Mouse (Mus musculus) kidney, postnatal 25 days (tissue): ENCODE measurements around the gene Cdc42se2.

ENCODE experiments used
- DNase-seq, 2 experiments: peaks; one replicate each; pipeline ENCODE4 v3.0.0; 2021; ENCODE audit warnings: mixed read lengths in 2 of 2

Cdc42se2 gene

GRCm38 (mm10) chr11:54791458-54791857, 4.0 kb upstream of the Cdc42se2 start:
- no peak for DNase-seq

GRCm38 (mm10) chr11:54786858-54787487, 502 bp downstream of the Cdc42se2 start:
- DNase-seq: peak; percentile 63 to 77

DNA sequence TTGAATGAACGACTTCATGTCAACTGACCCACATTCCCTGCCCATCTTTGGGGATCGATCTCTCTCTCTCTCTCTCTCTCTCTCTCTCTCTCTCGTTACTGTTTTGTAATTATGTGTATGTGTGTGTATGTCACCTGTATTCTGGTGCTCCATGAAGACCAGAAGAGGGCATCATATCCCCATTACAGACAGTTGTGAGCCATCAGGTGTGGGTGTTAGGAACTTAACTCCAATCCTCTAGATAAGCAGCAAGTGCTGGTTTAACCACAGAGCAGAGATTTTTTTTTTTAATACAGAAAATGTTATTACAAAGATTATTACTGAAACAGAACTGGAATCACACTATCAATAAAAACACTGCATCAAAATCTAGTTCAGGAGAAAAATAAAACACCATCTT, 1.9 kb downstream of the Cdc42se2 start:
- no peak for DNase-seq

GRCm38 (mm10) chr11:54784436-54784835, 3.0 kb downstream of the Cdc42se2 start:
- DNase-seq: no peak

DNA sequence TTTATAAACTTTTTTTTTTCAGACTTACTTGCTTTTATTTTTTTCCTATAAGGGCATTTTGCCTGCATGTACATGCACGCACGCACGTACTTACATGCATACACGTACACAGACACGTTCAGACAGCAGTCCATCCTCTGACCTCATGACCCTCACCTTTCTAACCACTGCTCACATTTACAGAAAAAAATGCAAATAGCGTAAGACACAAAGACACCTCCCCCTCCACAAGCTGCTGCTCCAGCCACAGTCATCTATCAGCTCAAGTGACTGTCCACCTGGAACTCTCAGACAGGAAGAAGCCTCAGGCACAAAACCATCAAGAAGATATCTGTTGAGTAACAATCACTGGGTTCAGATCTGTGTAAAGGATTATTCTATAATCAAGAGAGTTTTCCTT, 5.2 kb downstream of the Cdc42se2 start:
- DNase-seq: no peak

GRCm38 (mm10) chr11:54779946-54780345, 7.5 kb downstream of the Cdc42se2 start:
- no peak for DNase-seq

- DNase-seq: peak; percentile 18 to 49
Measured at GRCm38 (mm10) chr11:54778131-54778844, 9.2 kb downstream of the Cdc42se2 start.

GRCm38 (mm10) chr11:54777387-54778130, 9.9 kb downstream of the Cdc42se2 start:
- DNase-seq: no peak

DNA sequence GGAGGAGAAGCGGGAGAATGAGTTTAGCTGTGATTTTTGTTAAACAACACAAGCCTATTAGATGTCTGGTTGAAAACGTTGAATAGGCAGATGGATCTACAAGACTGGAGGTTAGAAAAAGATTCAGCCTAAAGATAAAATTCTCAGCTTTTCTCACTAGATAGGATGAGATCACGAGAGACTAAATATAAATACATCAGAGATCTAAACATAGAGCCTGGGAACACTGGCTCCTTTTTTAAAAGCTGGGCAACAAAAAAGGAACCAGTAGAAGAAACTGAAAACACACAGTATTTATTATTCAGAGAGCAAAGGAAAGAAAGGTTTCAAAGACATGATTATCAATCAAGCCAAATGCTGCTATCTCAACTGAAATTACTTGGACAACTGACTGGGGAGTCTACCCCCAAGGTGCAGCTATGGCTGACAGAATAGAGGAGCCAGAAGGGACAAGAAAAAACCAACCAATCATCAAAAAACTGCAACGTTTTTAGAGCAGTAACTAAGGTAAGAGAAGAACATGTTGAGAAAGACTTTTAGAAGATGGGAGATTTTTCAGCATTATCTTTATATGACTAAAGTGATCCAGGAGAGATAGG, 10.6 kb downstream of the Cdc42se2 start:
- DNase-seq: no peak

- DNase-seq: no peak
Measured at GRCm38 (mm10) chr11:54776367-54776701, 11.1 kb downstream of the Cdc42se2 start.

DNA sequence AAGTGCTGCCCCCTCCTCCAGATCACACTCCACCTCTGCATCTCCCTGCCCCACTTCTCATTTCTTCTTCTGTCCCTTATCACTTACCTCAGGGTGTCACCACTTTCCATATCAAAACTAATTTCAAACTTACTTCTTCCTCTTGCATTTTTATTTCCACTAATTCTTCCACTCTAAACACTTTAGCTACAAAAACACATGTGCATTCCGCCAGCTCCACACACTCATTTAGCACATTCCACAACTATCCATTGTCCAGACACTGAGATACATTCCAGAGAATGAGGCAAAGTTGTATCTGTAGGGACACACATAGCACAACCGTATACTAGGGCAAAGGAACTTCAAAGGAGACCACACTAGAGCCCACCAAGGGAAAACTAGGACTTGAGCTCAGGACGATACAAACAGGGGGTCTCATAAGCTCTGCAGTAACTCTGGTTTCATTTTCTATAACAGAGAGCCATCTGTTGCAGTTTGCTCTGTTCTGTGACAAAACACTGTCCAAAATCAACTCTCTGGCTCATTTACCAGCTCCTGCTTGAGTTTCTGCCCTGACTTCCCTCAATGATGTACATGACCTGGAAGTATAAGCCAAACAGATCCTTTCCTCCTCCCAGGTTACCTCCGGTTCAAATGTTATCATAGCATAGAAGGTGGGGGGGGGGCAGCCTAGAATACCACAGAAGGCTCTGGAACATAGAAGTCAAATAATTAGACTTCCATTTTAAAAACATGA, 11.7 kb downstream of the Cdc42se2 start:
- DNase-seq: no peak

GRCm38 (mm10) chr11:54774282-54775078, 13.0 kb downstream of the Cdc42se2 start:
- DNase-seq: no peak

DNA sequence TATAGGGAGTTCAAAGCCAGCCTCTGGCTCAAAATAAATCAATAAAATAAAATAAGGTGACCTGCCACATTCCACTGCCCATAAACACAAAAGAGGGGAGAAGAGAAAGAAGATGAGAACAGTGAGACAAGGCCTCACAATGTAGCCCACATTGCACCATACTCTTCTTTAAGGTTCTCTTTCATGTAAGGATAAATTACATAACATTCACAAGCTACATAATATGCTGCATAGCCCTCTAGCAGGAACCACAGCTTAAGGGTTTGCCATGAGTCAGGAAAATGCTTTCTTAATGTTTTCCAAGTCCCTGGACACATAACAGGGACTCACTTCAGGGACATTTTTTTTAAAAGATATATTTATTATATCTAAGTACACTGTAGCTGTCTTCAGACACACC, 15.9 kb downstream of the Cdc42se2 start:
- no peak for DNase-seq

GRCm38 (mm10) chr11:54769843-54770242, 17.6 kb downstream of the Cdc42se2 start:
- DNase-seq: no peak

GRCm38 (mm10) chr11:54768116-54768690, 19.3 kb downstream of the Cdc42se2 start:
- DNase-seq: no peak

DNA sequence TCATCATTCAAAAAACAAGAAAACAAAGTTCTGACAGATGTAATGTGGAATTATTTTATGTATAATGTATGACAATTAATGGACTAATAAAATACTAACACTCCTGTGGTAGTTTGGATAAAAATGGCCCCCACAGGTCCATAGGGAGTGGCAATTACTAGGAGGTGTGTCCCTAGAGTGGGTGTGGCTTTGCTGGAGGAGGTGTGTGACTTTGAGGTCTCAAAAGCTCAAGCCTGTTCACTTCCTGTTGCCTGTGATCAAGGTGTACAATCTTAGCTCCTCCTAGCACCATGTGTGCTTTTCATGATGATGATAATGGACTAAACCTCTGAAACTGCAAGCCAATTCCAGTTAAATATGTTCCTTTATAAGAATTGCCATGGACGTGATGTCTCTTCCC, 22.7 kb downstream of the Cdc42se2 start:
- DNase-seq: no peak

- no peak for DNase-seq
Measured at GRCm38 (mm10) chr11:54764026-54764425, 23.4 kb downstream of the Cdc42se2 start.

DNA sequence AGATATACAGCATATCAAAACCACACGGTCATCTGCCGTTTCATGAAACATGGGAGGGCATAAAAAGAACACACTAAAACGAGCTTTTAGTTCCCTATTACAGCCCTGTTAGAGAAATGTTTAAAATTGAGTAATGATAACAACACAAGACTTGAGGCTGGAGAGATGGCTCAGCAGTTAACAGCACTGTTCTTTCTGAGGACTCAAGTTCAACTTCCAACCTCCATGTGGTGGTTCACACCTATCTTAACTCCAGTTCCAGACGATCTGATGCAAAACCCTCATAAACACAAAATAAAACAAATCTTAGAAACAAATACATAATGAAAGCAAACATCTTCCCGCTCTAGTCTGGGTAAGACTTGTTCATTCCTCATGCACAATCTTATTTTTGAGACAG, 24.7 kb downstream of the Cdc42se2 start:
- DNase-seq: no peak

DNA sequence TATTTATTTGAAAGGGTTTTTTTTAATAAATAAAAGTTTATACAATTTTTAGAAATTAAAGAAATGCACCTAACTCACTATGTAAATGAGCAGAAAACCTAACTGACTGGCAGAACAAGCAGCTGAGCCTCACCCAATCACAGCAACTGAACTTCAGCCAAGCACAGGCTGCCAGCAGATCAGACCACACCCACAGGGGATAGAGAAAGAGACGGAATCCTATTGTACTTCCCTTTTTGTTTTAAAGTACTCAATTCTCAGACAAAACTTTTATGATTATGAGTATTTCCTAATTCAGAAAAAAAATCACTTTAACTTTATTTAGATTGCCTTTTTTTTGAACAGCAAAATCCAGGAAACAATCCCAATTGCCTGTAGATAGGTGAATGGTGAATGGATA, 29.5 kb downstream of the Cdc42se2 start:
- DNase-seq: peak; percentile 13 to 55

- no peak for DNase-seq
Measured at GRCm38 (mm10) chr11:54755148-54755664, 32.3 kb downstream of the Cdc42se2 start.
